Mouse (Mus musculus): ENCODE measurements around the gene Eno3. TPM values are rescaled to one million over a fixed set of nuclear protein-coding genes. Genes with fewer than 3 reads are reported as not detected.

Gene Eno3
- polyA plus RNA-seq, 1 experiment from 2014 or later: 19.7 TPM

DNA sequence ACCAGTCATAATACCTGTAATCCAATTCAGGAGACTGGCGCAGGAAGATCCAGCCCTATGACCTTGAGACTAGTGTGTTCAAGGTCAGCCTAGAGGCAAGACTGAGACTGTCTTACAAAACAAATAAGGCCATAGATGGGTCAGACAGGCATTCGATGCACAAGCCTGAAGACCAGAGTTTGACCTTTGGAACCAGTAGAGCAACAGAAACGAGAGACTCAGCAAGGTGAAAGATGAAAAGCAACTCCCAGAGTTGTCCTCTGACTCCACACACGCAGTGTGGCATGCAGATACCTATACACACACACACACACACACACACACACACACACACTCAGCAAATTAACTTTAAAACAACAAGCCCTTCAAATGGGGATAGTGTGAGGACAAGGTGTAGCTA is 30.1 kb upstream of the Eno3 start:
- Histone ChIP-seq H3K4me2 (no peak overlapping the region), H3K9ac (no peak overlapping the region), H3K4me3 (no peak overlapping the region), H3K27me3 (no peaks in the 10 kb centered on the region), H3K9me3 (no peaks in the 10 kb centered on the region), H3K27ac (no peak overlapping the region), H3K4me1 (no peaks in the 10 kb centered on the region), H3K36me3 (no peaks in the 10 kb centered on the region)
- 66% methylated on average over 4 of the region's 4 CpGs for WGBS
- ATAC-seq (ENCODE audit: insufficient number of reproducible peaks, insufficient read depth, low FRiP score, low TSS enrichment, low read depth): no peak

- Histone ChIP-seq H3K4me2 (no peak overlapping the region), H3K36me3 (no peaks in the 10 kb centered on the region), H3K4me1 (no peaks in the 10 kb centered on the region), H3K4me3 (no peak overlapping the region), H3K9me3 (no peaks in the 10 kb centered on the region), H3K27me3 (no peaks in the 10 kb centered on the region), H3K27ac (no peak overlapping the region), H3K9ac (no peak overlapping the region)
- no peak for ATAC-seq (ENCODE audit: insufficient number of reproducible peaks, insufficient read depth, low FRiP score, low TSS enrichment, low read depth)
- 72% methylated on average over 2 of the region's 2 CpGs for whole genome bisulfite sequencing
Observed at GRCm38 (mm10) chr11:70628431-70628830, 28.6 kb upstream of the Eno3 start.

DNA sequence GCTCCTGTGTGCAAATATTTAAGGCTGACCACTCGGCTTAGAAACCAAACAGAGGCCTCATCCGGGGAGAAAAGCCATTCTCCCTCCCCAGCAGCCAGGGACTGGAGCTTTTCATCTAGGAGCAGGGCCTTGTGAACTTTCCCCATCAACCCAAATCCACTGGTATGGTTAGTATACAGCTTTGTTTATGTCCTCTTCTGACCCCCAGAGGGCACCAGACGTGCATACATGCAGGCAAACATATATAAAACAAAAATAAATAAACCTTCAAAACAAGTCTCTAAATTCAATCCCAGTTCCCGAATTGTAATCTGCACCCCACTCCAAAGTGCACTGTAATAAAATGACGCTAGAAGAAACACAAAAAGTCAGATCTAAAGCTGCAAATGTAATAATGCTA is 27.4 kb upstream of the Eno3 start:
- Histone ChIP-seq H3K9ac (no peak overlapping the region), H3K27me3 (no peaks in the 10 kb centered on the region), H3K4me2 (no peak overlapping the region), H3K4me1 (no peaks in the 10 kb centered on the region), H3K36me3 (no peaks in the 10 kb centered on the region), H3K9me3 (no peaks in the 10 kb centered on the region), H3K4me3 (no peak overlapping the region), H3K27ac (no peak overlapping the region)
- WGBS: 48% methylated on average over 5 of the region's 5 CpGs
- no peak for ATAC-seq (ENCODE audit: insufficient number of reproducible peaks, insufficient read depth, low FRiP score, low TSS enrichment, low read depth)

GRCm38 (mm10) chr11:70630129-70630528 is 26.9 kb upstream of the Eno3 start:
- Histone ChIP-seq H3K36me3 (no peaks in the 10 kb centered on the region), H3K4me2 (no peak overlapping the region), H3K27ac (no peak overlapping the region), H3K4me1 (no peaks in the 10 kb centered on the region), H3K9ac (no peak overlapping the region), H3K27me3 (no peaks in the 10 kb centered on the region), H3K9me3 (no peaks in the 10 kb centered on the region), H3K4me3 (no peak overlapping the region)
- ATAC-seq (ENCODE audit: insufficient number of reproducible peaks, insufficient read depth, low FRiP score, low TSS enrichment, low read depth): no peak
- 71% methylated on average over 7 of the region's 7 CpGs for WGBS

GRCm38 (mm10) chr11:70635601-70636000 is 21.4 kb upstream of the Eno3 start:
- H3K36me3 ChIP-seq: no peaks in the 10 kb centered on the region
- 77% methylated on average over 4 of the region's 4 CpGs for WGBS
- H3K4me1 ChIP-seq: no peaks in the 10 kb centered on the region
- H3K27me3 ChIP-seq: no peaks in the 10 kb centered on the region
- H3K4me2 ChIP-seq: no peak overlapping the region
- H3K4me3 ChIP-seq: no peak overlapping the region
- ATAC-seq (ENCODE audit: insufficient number of reproducible peaks, insufficient read depth, low FRiP score, low TSS enrichment, low read depth): no peak
- no peaks in the 10 kb centered on the region for H3K9me3 ChIP-seq
- H3K9ac ChIP-seq: no peak overlapping the region
- H3K27ac ChIP-seq: no peak overlapping the region

GRCm38 (mm10) chr11:70637764-70638163 is 19.2 kb upstream of the Eno3 start:
- H3K4me2 ChIP-seq: no peak overlapping the region
- WGBS: 89% methylated on average over 1 of the region's 1 CpGs
- no peak overlapping the region for H3K4me3 ChIP-seq
- H3K9ac ChIP-seq: no peak overlapping the region
- no peak for ATAC-seq (ENCODE audit: insufficient number of reproducible peaks, insufficient read depth, low FRiP score, low TSS enrichment, low read depth)
- H3K27me3 ChIP-seq: no peaks in the 10 kb centered on the region
- H3K36me3 ChIP-seq: 0 out of 2 replicates have a peak, but pooled peaks cover 1% of the 10 kb centered on the region
- no peaks in the 10 kb centered on the region for H3K9me3 ChIP-seq
- no peak overlapping the region for H3K27ac ChIP-seq
- no peaks in the 10 kb centered on the region for H3K4me1 ChIP-seq

DNA sequence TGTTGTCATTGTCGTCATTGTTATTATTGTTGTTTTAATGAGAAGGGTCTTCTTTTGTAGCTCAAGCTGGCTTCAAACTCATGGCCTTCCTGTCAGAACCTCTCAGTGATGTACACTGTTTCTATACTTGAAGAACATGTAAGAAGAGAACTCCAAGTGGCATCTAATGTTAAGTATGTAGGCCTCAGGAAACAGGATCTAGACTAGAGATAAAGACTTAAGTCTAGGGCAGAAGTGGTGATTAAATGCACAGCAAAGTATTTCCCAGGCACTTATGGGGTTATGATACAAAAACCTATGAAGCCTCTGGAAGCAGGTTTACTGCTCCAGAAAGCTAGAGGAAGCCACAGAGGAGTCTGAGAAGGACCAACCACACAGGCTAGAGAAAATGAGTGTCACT is 18.7 kb upstream of the Eno3 start:
- 87% methylated on average over 1 of the region's 1 CpGs for WGBS
- no peaks in the 10 kb centered on the region for H3K27me3 ChIP-seq
- ATAC-seq (ENCODE audit: insufficient number of reproducible peaks, insufficient read depth, low FRiP score, low TSS enrichment, low read depth): no peak

GRCm38 (mm10) chr11:70638714-70639278 is 18.2 kb upstream of the Eno3 start, which contains the start of gene Gp1ba:
Gp1ba (plus strand) TSS chr11:70639122.
- no peaks in the 10 kb centered on the region for H3K9me3 ChIP-seq
- H3K4me2 ChIP-seq: no peak within 1 kb of the TSS
- H3K4me1 ChIP-seq: no peaks in the 10 kb centered on the region
- ATAC-seq (ENCODE audit: insufficient number of reproducible peaks, insufficient read depth, low FRiP score, low TSS enrichment, low read depth): no peak
- no peak within 1 kb of the TSS for H3K4me3 ChIP-seq
- H3K27me3 ChIP-seq: no peaks in the 10 kb centered on the region
- peaks cover 9% of the 10 kb centered on the region; the same call in 1 of the 2 replicates for H3K36me3 ChIP-seq
- WGBS: 52% methylated on average over 5 of the region's 5 CpGs
- no peak within 1 kb of the TSS for H3K9ac ChIP-seq
- no peak within 1 kb of the TSS for H3K27ac ChIP-seq

More for the DNA sequence above, 18.7 kb upstream of the Eno3 start:
- H3K36me3 ChIP-seq: 0 out of 2 replicates have a peak, but pooled peaks cover 6% of the 10 kb centered on the region
- H3K27ac ChIP-seq: no peak overlapping the region
- H3K9me3 ChIP-seq: no peaks in the 10 kb centered on the region
- H3K4me1 ChIP-seq: no peaks in the 10 kb centered on the region
- H3K4me2 ChIP-seq: no peak overlapping the region
- no peak overlapping the region for H3K4me3 ChIP-seq
- H3K9ac ChIP-seq: no peak overlapping the region

DNA sequence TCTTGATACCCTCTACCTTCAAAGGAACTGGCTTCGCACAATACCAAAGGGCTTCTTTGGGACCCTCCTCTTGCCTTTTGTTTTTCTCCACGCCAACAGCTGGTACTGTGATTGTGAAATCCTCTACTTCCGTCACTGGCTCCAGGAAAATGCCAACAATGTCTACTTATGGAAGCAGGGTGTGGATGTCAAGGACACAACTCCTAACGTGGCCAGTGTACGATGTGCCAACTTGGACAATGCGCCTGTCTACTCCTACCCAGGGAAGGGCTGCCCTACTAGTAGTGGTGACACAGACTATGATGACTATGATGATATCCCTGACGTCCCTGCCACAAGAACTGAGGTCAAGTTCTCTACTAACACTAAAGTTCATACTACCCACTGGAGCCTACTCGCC is 17.0 kb upstream of the Eno3 start:
- Histone ChIP-seq H3K4me1 (peaks cover under 1% of the 10 kb centered on the region; the same call in 1 of the 2 replicates), H3K27me3 (no peaks in the 10 kb centered on the region), H3K36me3 (peaks cover 20% of the 10 kb centered on the region), H3K27ac (no peak overlapping the region), H3K4me3 (no peak overlapping the region), H3K4me2 (no peak overlapping the region), H3K9ac (no peak overlapping the region), H3K9me3 (no peaks in the 10 kb centered on the region)
- no peak for ATAC-seq (ENCODE audit: insufficient number of reproducible peaks, insufficient read depth, low FRiP score, low TSS enrichment, low read depth)
- 84% methylated on average over 8 of the region's 8 CpGs for WGBS

GRCm38 (mm10) chr11:70641241-70641640 is 15.8 kb upstream of the Eno3 start:
- WGBS: 85% methylated on average over 7 of the region's 7 CpGs
- Histone ChIP-seq H3K9ac (no peak overlapping the region), H3K27ac (no peak overlapping the region), H3K27me3 (no peaks in the 10 kb centered on the region), H3K36me3 (peaks cover 28% of the 10 kb centered on the region), H3K9me3 (no peaks in the 10 kb centered on the region), H3K4me2 (no peak overlapping the region), H3K4me3 (no peak overlapping the region), H3K4me1 (peaks cover 14% of the 10 kb centered on the region)
- ATAC-seq (ENCODE audit: insufficient number of reproducible peaks, insufficient read depth, low FRiP score, low TSS enrichment, low read depth): no peak

GRCm38 (mm10) chr11:70643051-70643450 is 14.0 kb upstream of the Eno3 start:
- H3K36me3 ChIP-seq: peaks cover 28% of the 10 kb centered on the region
- H3K4me3 ChIP-seq: no peak overlapping the region
- H3K4me2 ChIP-seq: no peak overlapping the region
- no peak for ATAC-seq (ENCODE audit: insufficient number of reproducible peaks, insufficient read depth, low FRiP score, low TSS enrichment, low read depth)
- peaks cover 18% of the 10 kb centered on the region for H3K4me1 ChIP-seq
- no peaks in the 10 kb centered on the region for H3K27me3 ChIP-seq
- no peak overlapping the region for H3K27ac ChIP-seq
- 92% methylated on average over 6 of the region's 6 CpGs for WGBS
- no peaks in the 10 kb centered on the region for H3K9me3 ChIP-seq
- H3K9ac ChIP-seq: no peak overlapping the region

DNA sequence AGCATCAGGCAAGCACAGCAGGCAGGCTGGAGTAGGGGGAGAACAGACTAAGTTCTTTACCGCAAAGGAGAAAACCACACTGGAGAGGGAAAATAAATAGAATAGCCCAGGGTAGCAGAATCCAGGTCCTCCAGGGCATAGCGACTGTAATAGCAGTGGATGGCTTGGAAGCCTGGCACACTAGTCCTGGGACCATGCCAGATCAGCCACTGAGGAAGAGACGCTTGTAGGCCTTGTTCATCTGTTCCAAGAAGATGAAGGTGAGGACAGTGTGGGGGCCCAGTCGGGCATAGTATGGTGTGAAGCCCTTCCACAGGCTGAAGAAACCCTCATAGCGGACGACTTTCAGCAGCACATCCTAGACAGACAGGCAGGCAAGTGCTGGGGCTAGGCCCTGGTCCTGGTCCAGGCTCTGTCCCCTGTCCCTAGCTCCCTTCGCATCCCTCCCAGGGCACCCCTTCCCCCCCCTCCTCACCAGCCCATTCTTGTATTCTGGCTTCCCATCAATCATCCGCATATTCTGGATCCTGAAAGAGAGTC is 12.4 kb upstream of the Eno3 start:
- H3K9ac ChIP-seq: no peak overlapping the region
- no peak overlapping the region for H3K4me2 ChIP-seq
- H3K4me3 ChIP-seq: no peak overlapping the region
- 94% methylated on average over 8 of the region's 8 CpGs for WGBS
- H3K36me3 ChIP-seq: peaks cover 43% of the 10 kb centered on the region
- H3K27ac ChIP-seq: no peak overlapping the region
- no peaks in the 10 kb centered on the region for H3K27me3 ChIP-seq
- H3K9me3 ChIP-seq: no peaks in the 10 kb centered on the region
- ATAC-seq (ENCODE audit: insufficient number of reproducible peaks, insufficient read depth, low FRiP score, low TSS enrichment, low read depth): no peak
- H3K4me1 ChIP-seq: peaks cover 34% of the 10 kb centered on the region

All from embryonic facial prominence, embryonic 13.5 days (tissue).